Mouse (Mus musculus): ENCODE data around the gene Pomt2. TPM values are rescaled to one million over a fixed set of nuclear protein-coding genes. Genes with fewer than 3 reads are reported as not detected.

Pomt2 gene
- polyA plus RNA-seq, 1 experiment from 2014 or later, result 14.7 TPM

DNA sequence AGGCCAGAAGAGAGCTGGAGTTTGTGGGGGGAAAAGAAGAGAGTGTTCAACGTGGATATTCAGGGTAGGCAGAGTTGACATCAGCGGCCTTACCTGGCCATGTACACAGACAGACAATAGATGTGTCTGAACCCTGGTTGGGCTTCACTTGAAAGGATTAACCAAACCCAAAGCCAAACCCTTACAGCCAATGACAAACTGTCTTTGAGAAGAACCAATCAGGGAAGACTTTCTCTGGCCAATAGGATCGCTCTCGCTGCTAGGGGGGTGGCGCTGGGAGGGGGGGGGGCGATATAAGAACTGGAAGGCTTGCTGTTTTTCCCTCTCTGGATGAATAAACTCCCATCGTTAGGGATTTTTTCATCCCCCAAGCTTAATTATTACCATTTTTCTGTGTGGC, 60.5 kb downstream of the Pomt2 start:
- Histone ChIP-seq H3K27ac (no peak overlapping the region), H3K27me3 (no peaks in the 10 kb centered on the region), H3K4me2 (no peak overlapping the region), H3K9ac (no peak overlapping the region), H3K4me1 (no peaks in the 10 kb centered on the region), H3K36me3 (no peaks in the 10 kb centered on the region), H3K9me3 (no peaks in the 10 kb centered on the region), H3K4me3 (no peak overlapping the region)
- 63% methylated on average over 7 of the region's 7 CpGs for WGBS
- ATAC-seq (ENCODE audit: insufficient number of reproducible peaks, low FRiP score, low TSS enrichment, low read depth), result no peak

GRCm38 (mm10) chr12:87082797-87083196, 65.0 kb downstream of the Pomt2 start:
- no peak for ATAC-seq (ENCODE audit: insufficient number of reproducible peaks, low FRiP score, low TSS enrichment, low read depth)
- Histone ChIP-seq H3K4me3 (no peak overlapping the region), H3K36me3 (no peaks in the 10 kb centered on the region), H3K9me3 (no peaks in the 10 kb centered on the region), H3K4me2 (no peak overlapping the region), H3K4me1 (no peaks in the 10 kb centered on the region), H3K27ac (no peak overlapping the region), H3K9ac (no peak overlapping the region), H3K27me3 (no peaks in the 10 kb centered on the region)
- WGBS, result 76% methylated on average over 8 of the region's 8 CpGs

DNA sequence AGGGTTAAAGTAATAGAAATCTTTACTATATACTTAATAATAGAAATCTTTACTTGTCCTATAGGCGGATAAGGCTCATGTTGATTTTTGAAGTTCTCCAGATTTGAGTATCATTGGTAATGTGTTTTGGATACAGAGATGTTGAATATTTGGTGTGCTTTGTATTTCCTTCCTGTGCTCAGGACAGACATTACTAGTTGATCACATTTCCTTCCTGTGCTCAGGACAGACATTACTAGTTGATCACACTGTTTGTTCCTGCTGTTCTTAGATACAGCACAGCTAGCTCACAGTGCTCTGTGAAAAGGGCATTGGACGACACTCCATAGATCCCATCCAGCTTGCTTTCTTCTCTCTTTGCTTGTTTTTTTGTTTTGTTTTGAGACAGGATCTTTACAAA, 71.2 kb downstream of the Pomt2 start:
- H3K4me3 ChIP-seq, result no peak overlapping the region
- no peak overlapping the region for H3K4me2 ChIP-seq
- no peaks in the 10 kb centered on the region for H3K27me3 ChIP-seq
- 85% methylated on average over 2 of the region's 2 CpGs for WGBS
- H3K27ac ChIP-seq, result no peak overlapping the region
- H3K4me1 ChIP-seq, result no peaks in the 10 kb centered on the region
- H3K9me3 ChIP-seq, result no peaks in the 10 kb centered on the region
- H3K36me3 ChIP-seq, result no peaks in the 10 kb centered on the region
- no peak overlapping the region for H3K9ac ChIP-seq
- ATAC-seq (ENCODE audit: insufficient number of reproducible peaks, low FRiP score, low TSS enrichment, low read depth), result no peak

DNA sequence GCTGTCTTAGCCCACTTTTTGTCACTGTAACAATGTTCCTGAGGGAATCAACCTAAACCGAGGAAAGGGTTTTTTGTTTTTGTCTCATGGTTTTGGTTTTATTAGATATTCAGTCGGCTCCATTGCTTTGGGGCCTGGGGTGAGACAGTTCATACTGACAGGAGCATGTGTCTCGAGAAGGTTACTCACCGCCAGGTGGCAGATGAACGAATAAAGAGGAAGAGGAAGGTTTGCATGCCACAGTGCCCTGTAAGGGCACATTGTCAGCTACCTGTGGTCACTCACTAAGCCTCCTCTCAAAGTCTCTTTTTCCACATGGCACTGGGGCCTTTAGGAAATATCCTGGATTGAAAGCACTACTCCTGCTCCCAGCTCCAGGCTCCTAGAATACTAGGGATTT, 77.2 kb downstream of the Pomt2 start:
- H3K9ac ChIP-seq, result no peak overlapping the region

DNA sequence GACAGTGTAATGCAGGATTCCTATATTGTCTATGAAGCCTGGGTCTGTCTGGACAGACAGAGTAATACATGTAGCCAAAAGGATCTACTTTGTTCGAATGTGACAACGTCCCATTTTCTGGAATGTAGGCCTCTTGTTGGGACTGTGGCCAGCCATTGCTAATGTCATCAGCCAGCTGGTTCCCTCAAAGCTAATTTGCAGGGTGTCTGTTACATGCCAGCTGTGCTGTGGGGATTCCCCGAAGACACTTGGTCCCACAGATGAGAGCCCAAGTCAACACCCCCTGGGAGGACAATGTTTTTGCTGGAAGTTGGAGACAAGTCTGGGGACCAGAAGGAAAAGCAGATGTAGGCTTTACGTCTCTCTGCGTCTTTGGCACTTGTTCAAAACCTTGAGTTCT, 81.3 kb downstream of the Pomt2 start:
- no peaks in the 10 kb centered on the region for H3K27me3 ChIP-seq
- H3K9me3 ChIP-seq, result no peaks in the 10 kb centered on the region
- H3K4me1 ChIP-seq, result no peaks in the 10 kb centered on the region
- ATAC-seq (ENCODE audit: insufficient number of reproducible peaks, low FRiP score, low TSS enrichment, low read depth), result no peak
- no peak overlapping the region for H3K4me3 ChIP-seq
- H3K9ac ChIP-seq, result no peak overlapping the region
- no peak overlapping the region for H3K27ac ChIP-seq
- H3K36me3 ChIP-seq, result no peaks in the 10 kb centered on the region
- WGBS, result 71% methylated on average over 5 of the region's 5 CpGs
- no peak overlapping the region for H3K4me2 ChIP-seq

More for the DNA sequence above, 77.2 kb downstream of the Pomt2 start:
- 65% methylated on average over 5 of the region's 5 CpGs for WGBS
- no peak for ATAC-seq (ENCODE audit: insufficient number of reproducible peaks, low FRiP score, low TSS enrichment, low read depth)
- no peak overlapping the region for H3K4me2 ChIP-seq
- no peaks in the 10 kb centered on the region for H3K4me1 ChIP-seq
- H3K9me3 ChIP-seq, result no peaks in the 10 kb centered on the region
- no peak overlapping the region for H3K27ac ChIP-seq
- H3K36me3 ChIP-seq, result no peaks in the 10 kb centered on the region
- H3K27me3 ChIP-seq, result no peaks in the 10 kb centered on the region
- no peak overlapping the region for H3K4me3 ChIP-seq

DNA sequence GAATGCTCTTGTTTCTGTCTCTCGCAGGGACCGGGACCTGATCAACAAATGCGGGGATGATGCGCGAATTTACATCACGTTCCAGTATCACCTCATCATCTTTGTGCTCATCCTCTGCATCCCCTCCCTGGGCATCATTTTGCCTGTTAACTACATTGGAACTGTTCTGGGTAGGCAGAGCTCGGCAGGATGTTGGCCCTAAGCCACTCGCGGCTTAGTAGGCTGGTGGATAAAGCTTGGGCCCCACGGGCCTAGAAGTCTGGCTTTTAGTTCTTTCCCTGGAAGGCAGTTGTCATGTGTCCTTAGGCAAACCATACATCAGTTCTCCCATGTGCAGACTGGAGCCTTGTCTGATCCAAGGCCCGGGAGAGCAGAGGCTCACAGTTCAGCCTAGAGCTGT, 82.3 kb downstream of the Pomt2 start:
- Histone ChIP-seq H3K9me3 (no peaks in the 10 kb centered on the region), H3K9ac (no peak overlapping the region), H3K27ac (no peak overlapping the region), H3K4me2 (no peak overlapping the region), H3K36me3 (no peaks in the 10 kb centered on the region), H3K4me3 (no peak overlapping the region), H3K27me3 (no peaks in the 10 kb centered on the region), H3K4me1 (no peaks in the 10 kb centered on the region)
- no peak for ATAC-seq (ENCODE audit: insufficient number of reproducible peaks, low FRiP score, low TSS enrichment, low read depth)
- 83% methylated on average over 11 of the region's 11 CpGs for WGBS

GRCm38 (mm10) chr12:87057066-87057465, 90.7 kb downstream of the Pomt2 start:
- H3K27me3 ChIP-seq, result peaks cover 25% of the 10 kb centered on the region
- H3K4me1 ChIP-seq, result no peaks in the 10 kb centered on the region
- 69% methylated on average over 17 of the region's 17 CpGs for WGBS

More at GRCm38 (mm10) chr12:87057066-87057465, 90.7 kb downstream of the Pomt2 start:
- Histone ChIP-seq H3K27ac (no peak overlapping the region), H3K36me3 (no peaks in the 10 kb centered on the region), H3K4me3 (no peak overlapping the region), H3K4me2 (no peak overlapping the region), H3K9me3 (no peaks in the 10 kb centered on the region), H3K9ac (no peak overlapping the region)
- ATAC-seq (ENCODE audit: insufficient number of reproducible peaks, low FRiP score, low TSS enrichment, low read depth), result no peak

Other genes starting within 250 kb of the Pomt2 start
- gene Cipc, start 200.9 kb downstream of the Pomt2 start, polyA plus RNA-seq (2015; fragmentation: Nextera tagmentation; extraction: Ambion mirVana), result 22.0 and 23.3 TPM in 2 replicates
- gene Zdhhc22, start 157.5 kb downstream of the Pomt2 start, polyA plus RNA-seq (2015; fragmentation: Nextera tagmentation; extraction: Ambion mirVana), result 0.14 TPM in 1 of 2 replicates, not detected in the other
- gene Tmem63c, start 126.6 kb downstream of the Pomt2 start, polyA plus RNA-seq (2015; fragmentation: Nextera tagmentation; extraction: Ambion mirVana), result not detected in 2 replicates
- 0.09 and 0.29 TPM in 2 replicates for gene Ngb, start 45.4 kb downstream of the Pomt2 start, polyA plus RNA-seq (2015; fragmentation: Nextera tagmentation; extraction: Ambion mirVana)
- gene Gstz1, start 803 bp downstream of the Pomt2 start, polyA plus RNA-seq (2015; fragmentation: Nextera tagmentation; extraction: Ambion mirVana), result 30.5 and 33.1 TPM in 2 replicates
- 0.70 and 1.9 TPM in 2 replicates for gene Samd15, start 51.8 kb upstream of the Pomt2 start, polyA plus RNA-seq (2015; fragmentation: Nextera tagmentation; extraction: Ambion mirVana)
- gene Tmed8, start 52.5 kb upstream of the Pomt2 start, polyA plus RNA-seq (2015; fragmentation: Nextera tagmentation; extraction: Ambion mirVana), result 1.8 and 2.4 TPM in 2 replicates
- 0.46 and 0.78 TPM in 2 replicates for gene Noxred1, start 90.8 kb upstream of the Pomt2 start, polyA plus RNA-seq (2015; fragmentation: Nextera tagmentation; extraction: Ambion mirVana)
- gene Vipas39, start 118.3 kb upstream of the Pomt2 start, polyA plus RNA-seq (2015; fragmentation: Nextera tagmentation; extraction: Ambion mirVana), result 42.2 and 42.5 TPM in 2 replicates
- 205 and 215 TPM in 2 replicates for gene Ahsa1, start 118.5 kb upstream of the Pomt2 start, polyA plus RNA-seq (2015; fragmentation: Nextera tagmentation; extraction: Ambion mirVana)
- gene Ism2, start 151.7 kb upstream of the Pomt2 start, polyA plus RNA-seq (2015; fragmentation: Nextera tagmentation; extraction: Ambion mirVana), result 1.3 and 1.7 TPM in 2 replicates
- 82.1 and 83.7 TPM in 2 replicates for gene Sptlc2, start 240.4 kb upstream of the Pomt2 start, polyA plus RNA-seq (2015; fragmentation: Nextera tagmentation; extraction: Ambion mirVana)